Mouse (Mus musculus): ENCODE measurements around the gene Vti1a. TPM values are rescaled to one million over a fixed set of nuclear protein-coding genes. Genes with fewer than 3 reads are reported as not detected.

Vti1a gene
- total and polyA plus RNA-seq, 3 experiments: 7.7 to 33.2 (median 33.0) TPM

DNA sequence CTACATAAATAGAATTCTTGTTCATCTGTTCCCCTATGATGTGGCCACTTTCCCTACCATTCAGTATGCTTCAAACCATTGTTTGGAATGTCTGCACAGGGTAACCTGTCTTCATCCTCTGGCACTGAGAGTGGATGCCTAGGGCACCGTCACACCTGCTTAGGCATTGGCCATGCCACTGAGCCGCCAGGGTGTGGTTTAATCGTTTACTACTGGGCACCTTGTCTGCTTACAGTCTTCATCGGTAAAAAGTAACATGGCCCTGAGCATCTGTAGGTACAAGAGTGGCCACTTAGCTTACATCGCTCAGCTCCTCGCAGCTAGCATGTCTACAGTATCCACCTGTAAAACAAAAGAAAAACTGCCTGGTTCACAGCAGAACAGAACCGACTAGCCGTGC is 264.1 kb downstream of the Vti1a start:
- Histone ChIP-seq H3K9me3 (replicated peaks) (no peaks in the 10 kb centered on the region), H3K27me3 (ENCODE audit: insufficient read depth, low read length) (no peaks in the 10 kb centered on the region), H3K4me1 (ENCODE audit: insufficient read depth, low read depth, low read length) (peaks cover 28% of the 10 kb centered on the region), H3K4me3 (ENCODE audit: low read depth, low read length) (no peak overlapping the region), H3K36me3 (replicated peaks) (peaks cover 50% of the 10 kb centered on the region)
- no peak for TF ChIP-seq CTCF (IDR thresholded peaks at IDR 0.05; ENCODE audit: low read depth, low read length)
- TF ChIP-seq GATA2 (IDR thresholded peaks at IDR 0.05; ENCODE audit: borderline replicate concordance, low read depth, low read length): no peak
- TF ChIP-seq POLR2AphosphoS5 (IDR thresholded peaks at IDR 0.05; ENCODE audit: insufficient replicate concordance, low read depth, low read length): no peak
- TF ChIP-seq TAL1 (conservative IDR thresholded peaks at IDR 0.05; ENCODE audit: low read depth, low read length): no peak
- no peak for TF ChIP-seq GATA1 (IDR thresholded peaks at IDR 0.05; ENCODE audit: borderline replicate concordance, low read length)
- ATAC-seq (ENCODE audit: extremely low read depth, insufficient number of reproducible peaks, low FRiP score, poor library complexity, severe bottlenecking): no peak
- DNase-seq (ENCODE audit: low spot score): no peak

DNA sequence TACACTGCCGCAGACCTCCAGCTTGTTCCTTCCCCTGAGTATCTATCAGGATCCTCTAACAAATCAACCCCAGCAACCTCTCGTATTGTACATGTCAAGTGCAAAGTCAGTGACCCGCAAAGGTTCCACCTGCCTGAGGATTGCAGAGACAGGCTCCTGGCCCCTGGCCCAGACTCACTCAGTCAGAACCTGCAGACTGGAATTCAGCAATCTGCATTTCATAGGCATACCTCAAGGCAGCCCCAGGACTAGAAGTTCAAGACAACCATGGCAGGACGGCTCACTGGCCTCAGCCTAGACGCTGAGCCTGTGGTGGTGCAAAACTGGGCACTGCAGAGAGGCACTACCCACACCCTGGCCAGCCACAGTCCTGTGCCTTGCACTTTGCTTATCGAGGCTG is 264.6 kb downstream of the Vti1a start:
- ATAC-seq (ENCODE audit: extremely low read depth, insufficient number of reproducible peaks, low FRiP score, poor library complexity, severe bottlenecking): no peak
- TF ChIP-seq POLR2AphosphoS5 (IDR thresholded peaks at IDR 0.05; ENCODE audit: insufficient replicate concordance, low read depth, low read length) (no peak), CTCF (IDR thresholded peaks at IDR 0.05; ENCODE audit: low read depth, low read length) (no peak), GATA2 (IDR thresholded peaks at IDR 0.05; ENCODE audit: borderline replicate concordance, low read depth, low read length) (no peak), GATA1 (IDR thresholded peaks at IDR 0.05; ENCODE audit: borderline replicate concordance, low read length) (no peak)

DNA sequence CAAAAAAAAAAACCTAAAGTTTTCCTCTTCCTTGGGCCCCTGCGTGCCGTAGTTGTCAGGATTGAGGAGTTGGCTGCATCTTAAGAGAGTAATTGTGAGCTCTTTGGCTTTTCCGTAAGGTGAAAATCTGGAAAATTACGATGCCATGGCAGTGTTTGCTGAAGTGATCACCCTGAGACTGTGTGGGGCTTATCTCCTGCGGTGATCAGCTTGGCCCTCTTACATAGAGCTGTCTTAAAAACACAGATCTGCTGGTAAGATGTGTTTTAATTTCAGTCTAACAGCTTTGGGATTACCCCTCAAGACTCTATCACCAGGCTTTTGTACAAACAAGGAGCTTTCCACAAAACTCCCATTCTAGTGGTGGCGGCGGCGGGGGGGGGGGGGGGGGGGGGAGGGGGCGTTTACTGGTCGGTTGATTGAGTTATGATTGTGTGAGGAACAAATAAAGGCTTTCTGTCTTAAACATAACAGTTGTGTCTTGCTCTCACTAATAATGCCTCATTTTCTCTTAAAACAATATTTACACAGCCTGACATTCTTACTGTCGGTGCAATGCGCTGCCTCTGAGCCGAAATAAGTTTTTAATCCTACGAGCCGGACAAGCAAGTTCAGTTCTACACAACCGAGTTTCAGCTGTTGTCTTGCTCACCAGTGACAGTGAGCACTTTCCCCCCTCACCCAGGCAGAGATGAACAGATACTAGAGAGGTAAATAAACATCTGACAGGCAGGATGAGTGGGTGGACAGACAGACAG is 267.0 kb downstream of the Vti1a start:
- no peak for TF ChIP-seq GATA2 (IDR thresholded peaks at IDR 0.05; ENCODE audit: borderline replicate concordance, low read depth, low read length)

More for the DNA sequence above, 264.6 kb downstream of the Vti1a start:
- no peaks in the 10 kb centered on the region for H3K9me3 ChIP-seq (replicated peaks)
- H3K4me3 ChIP-seq (ENCODE audit: low read depth, low read length): no peak overlapping the region
- H3K36me3 ChIP-seq (replicated peaks): peaks cover 50% of the 10 kb centered on the region
- peaks cover 28% of the 10 kb centered on the region for H3K4me1 ChIP-seq (ENCODE audit: insufficient read depth, low read depth, low read length)
- no peak for DNase-seq (ENCODE audit: low spot score)
- no peaks in the 10 kb centered on the region for H3K27me3 ChIP-seq (ENCODE audit: insufficient read depth, low read length)

DNA sequence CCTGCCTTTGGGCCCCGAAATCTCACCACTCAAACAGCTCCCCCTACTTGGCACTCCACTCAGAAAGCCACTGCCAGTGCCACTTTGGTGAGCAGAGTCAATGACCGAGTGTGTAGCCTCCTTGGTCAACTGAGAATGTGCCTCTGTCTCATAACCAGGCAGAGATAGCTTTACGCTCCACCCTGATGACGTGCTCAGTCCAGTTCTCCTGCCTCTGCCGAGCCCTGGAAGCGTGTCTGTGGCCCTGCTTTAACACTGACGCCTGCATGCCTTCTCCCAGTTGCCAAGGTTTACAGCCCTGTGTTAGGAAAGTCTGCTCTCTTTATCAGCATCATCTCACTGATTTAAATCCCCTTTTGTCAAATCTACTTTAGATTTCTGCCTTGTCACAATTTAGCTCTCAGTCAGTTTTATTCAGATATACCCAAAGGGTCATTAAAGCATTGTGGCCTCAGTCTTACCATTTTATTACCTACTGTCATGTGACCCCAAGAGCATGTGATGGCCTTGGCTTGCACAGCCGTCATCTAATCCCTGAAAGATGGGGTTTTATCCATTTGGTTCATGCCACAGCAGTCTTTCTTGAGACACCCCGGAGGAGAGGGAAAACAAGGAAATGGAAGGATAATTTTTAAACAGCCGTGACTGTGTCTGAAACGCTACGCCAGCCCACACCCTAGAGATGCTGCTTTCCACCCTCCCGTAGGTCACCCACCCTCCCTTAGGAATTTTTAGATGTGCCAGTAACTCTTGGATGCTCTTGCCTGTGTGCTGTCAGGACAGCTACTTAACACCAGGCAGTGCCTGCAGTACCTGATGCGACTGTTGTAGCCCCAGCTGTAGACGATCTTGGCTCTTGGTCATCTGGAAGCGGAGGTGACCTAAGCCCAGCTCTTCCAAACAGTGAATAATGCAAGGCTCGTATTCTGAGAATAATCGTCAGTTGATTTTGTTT is 269.5 kb downstream of the Vti1a start:
- Histone ChIP-seq H3K4me3 (ENCODE audit: low read depth, low read length) (no peak overlapping the region), H3K36me3 (replicated peaks) (peaks cover 44% of the 10 kb centered on the region)
- ATAC-seq (ENCODE audit: extremely low read depth, insufficient number of reproducible peaks, low FRiP score, poor library complexity, severe bottlenecking): no peak

More for the DNA sequence above, 267.0 kb downstream of the Vti1a start:
- peaks cover 43% of the 10 kb centered on the region for H3K36me3 ChIP-seq (replicated peaks)
- H3K9me3 ChIP-seq (replicated peaks): no peaks in the 10 kb centered on the region
- no peak for DNase-seq (ENCODE audit: low spot score)
- ATAC-seq (ENCODE audit: extremely low read depth, insufficient number of reproducible peaks, low FRiP score, poor library complexity, severe bottlenecking): no peak
- H3K4me1 ChIP-seq (ENCODE audit: insufficient read depth, low read depth, low read length): peaks cover 13% of the 10 kb centered on the region
- H3K4me3 ChIP-seq (ENCODE audit: low read depth, low read length): no peak overlapping the region
- no peaks in the 10 kb centered on the region for H3K27me3 ChIP-seq (ENCODE audit: insufficient read depth, low read length)

DNA sequence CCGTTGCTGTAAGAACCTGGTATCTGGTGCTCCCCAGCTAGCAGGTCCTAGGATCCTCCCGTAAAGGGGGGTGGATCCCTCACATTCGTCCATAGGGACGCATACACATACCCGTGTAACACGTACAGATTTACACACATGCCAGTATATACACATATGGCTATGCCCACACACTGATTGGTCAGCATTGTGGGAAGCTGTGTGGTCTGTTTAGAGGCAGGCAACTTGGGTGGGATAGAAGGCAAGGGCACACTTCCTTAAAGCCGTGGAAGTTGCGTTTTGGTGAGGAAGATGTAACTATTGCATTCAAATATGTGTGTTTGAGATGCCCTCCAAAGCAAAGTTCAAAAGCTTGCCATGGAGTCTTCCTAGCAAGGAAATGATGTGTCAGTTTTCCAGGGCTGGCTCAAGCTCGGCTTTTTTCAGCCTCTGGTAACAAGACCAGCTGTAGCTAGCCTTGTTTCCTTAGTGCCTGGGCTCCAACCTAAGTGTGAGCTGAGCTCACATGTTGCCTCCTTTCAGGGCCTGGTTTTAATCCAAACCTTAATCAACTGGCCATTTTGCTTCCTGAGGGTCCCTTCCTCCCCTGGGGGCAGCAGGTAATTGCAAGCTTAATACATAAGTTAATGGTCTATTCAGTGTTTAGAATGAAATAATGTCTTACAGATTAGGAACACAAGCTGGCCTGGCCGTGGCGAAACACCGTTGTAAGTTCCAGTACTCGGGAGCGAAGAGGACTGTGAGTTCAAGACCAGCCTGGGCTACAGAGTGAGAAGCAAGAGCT is 271.7 kb downstream of the Vti1a start:
- Histone ChIP-seq H3K27me3 (ENCODE audit: insufficient read depth, low read length) (no peaks in the 10 kb centered on the region), H3K36me3 (replicated peaks) (peaks cover 43% of the 10 kb centered on the region), H3K4me3 (ENCODE audit: low read depth, low read length) (no peak overlapping the region), H3K4me1 (ENCODE audit: insufficient read depth, low read depth, low read length) (peaks cover 8% of the 10 kb centered on the region), H3K9me3 (replicated peaks) (no peaks in the 10 kb centered on the region)
- DNase-seq (ENCODE audit: low spot score): no peak
- ATAC-seq (ENCODE audit: extremely low read depth, insufficient number of reproducible peaks, low FRiP score, poor library complexity, severe bottlenecking): no peak
- TF ChIP-seq CTCF (IDR thresholded peaks at IDR 0.05; ENCODE audit: low read depth, low read length) (no peak), TAL1 (conservative IDR thresholded peaks at IDR 0.05; ENCODE audit: low read depth, low read length) (no peak), GATA2 (IDR thresholded peaks at IDR 0.05; ENCODE audit: borderline replicate concordance, low read depth, low read length) (no peak), GATA1 (IDR thresholded peaks at IDR 0.05; ENCODE audit: borderline replicate concordance, low read length) (no peak), POLR2AphosphoS5 (IDR thresholded peaks at IDR 0.05; ENCODE audit: insufficient replicate concordance, low read depth, low read length) (no peak)

More for the DNA sequence above, 269.5 kb downstream of the Vti1a start:
- H3K4me1 ChIP-seq (ENCODE audit: insufficient read depth, low read depth, low read length): no peaks in the 10 kb centered on the region; the same call in 1 of the 2 replicates
- no peaks in the 10 kb centered on the region for H3K27me3 ChIP-seq (ENCODE audit: insufficient read depth, low read length)
- H3K9me3 ChIP-seq (replicated peaks): no peaks in the 10 kb centered on the region
- TF ChIP-seq CTCF (IDR thresholded peaks at IDR 0.05; ENCODE audit: low read depth, low read length): no peak
- no peak for DNase-seq (ENCODE audit: low spot score)
